Mouse (Mus musculus) ZHBTc4 (cell line): Measurements from ENCODE around the gene Adck2.
A peak's percentile ranks its signal among the peaks of the same experiment; 100 is the strongest.

ENCODE experiments used
- DNase-seq: peaks from one replicate; pipeline ENCODE4 v3.0.0-alpha.2; 2011; ENCODE audit warnings: low read depth, low spot score

The Adck2 gene

GRCm38 (mm10) chr6:39557723-39558261, 15.9 kb upstream of the Adck2 start, which contains the start of gene Dennd2a:
Gene Dennd2a, minus strand, starts transcription at chr6:39557867.
- peak; percentile 95 for DNase-seq

- no peak for DNase-seq
These were observed 14.3 kb upstream of the Adck2 start for GRCm38 (mm10) chr6:39559276-39559939.

GRCm38 (mm10) chr6:39562166-39563015, 11.3 kb upstream of the Adck2 start:
- peak; percentile 93 for DNase-seq

- peak; percentile 76 for DNase-seq
These were observed 6.1 kb upstream of the Adck2 start for GRCm38 (mm10) chr6:39567528-39567927.

GRCm38 (mm10) chr6:39570426-39570825, 3.2 kb upstream of the Adck2 start:
- DNase-seq: no peak

GRCm38 (mm10) chr6:39574555-39574869, 839 bp downstream of the Adck2 start:
- DNase-seq: peak; percentile 22

- peak; percentile 43 for DNase-seq
These were observed 1.3 kb downstream of the Adck2 start for GRCm38 (mm10) chr6:39574951-39575350.

GRCm38 (mm10) chr6:39579552-39579951, 5.9 kb downstream of the Adck2 start:
- DNase-seq: no peak

- DNase-seq: no peak
These were observed 6.9 kb downstream of the Adck2 start for GRCm38 (mm10) chr6:39580558-39580957.

GRCm38 (mm10) chr6:39581087-39581784, 7.6 kb downstream of the Adck2 start:
- no peak for DNase-seq

- no peak for DNase-seq
These were observed 11.8 kb downstream of the Adck2 start, which contains the start of gene Gm42420 for GRCm38 (mm10) chr6:39585517-39585916. Gene Gm42420, plus strand, starts transcription at chr6:39585753.

GRCm38 (mm10) chr6:39591481-39591880, 17.8 kb downstream of the Adck2 start:
- DNase-seq: no peak

- DNase-seq: peak; percentile 97
These were observed 18.9 kb downstream of the Adck2 start, which contains the start of gene Ndufb2 for GRCm38 (mm10) chr6:39592401-39593214. Gene Ndufb2, plus strand, starts transcription at chr6:39592574.

GRCm38 (mm10) chr6:39600851-39601250, 27.2 kb downstream of the Adck2 start:
- DNase-seq: no peak

- no peak for DNase-seq
These were observed 28.2 kb downstream of the Adck2 start for GRCm38 (mm10) chr6:39601828-39602227.

- DNase-seq: no peak
These were observed 30.9 kb downstream of the Adck2 start for GRCm38 (mm10) chr6:39604565-39604964.

GRCm38 (mm10) chr6:39606056-39606455, 32.4 kb downstream of the Adck2 start:
- DNase-seq: no peak

- peak; percentile 18 for DNase-seq
These were observed 33.2 kb downstream of the Adck2 start for GRCm38 (mm10) chr6:39606862-39607261.

GRCm38 (mm10) chr6:39607365-39607764, 33.7 kb downstream of the Adck2 start:
- no peak for DNase-seq

- DNase-seq: no peak
These were observed 36.5 kb downstream of the Adck2 start for GRCm38 (mm10) chr6:39610207-39610606.

GRCm38 (mm10) chr6:39611296-39611695, 37.6 kb downstream of the Adck2 start:
- no peak for DNase-seq
